ENCODE assay signal across 16 mouse cellular contexts in the genomic region with DNA sequence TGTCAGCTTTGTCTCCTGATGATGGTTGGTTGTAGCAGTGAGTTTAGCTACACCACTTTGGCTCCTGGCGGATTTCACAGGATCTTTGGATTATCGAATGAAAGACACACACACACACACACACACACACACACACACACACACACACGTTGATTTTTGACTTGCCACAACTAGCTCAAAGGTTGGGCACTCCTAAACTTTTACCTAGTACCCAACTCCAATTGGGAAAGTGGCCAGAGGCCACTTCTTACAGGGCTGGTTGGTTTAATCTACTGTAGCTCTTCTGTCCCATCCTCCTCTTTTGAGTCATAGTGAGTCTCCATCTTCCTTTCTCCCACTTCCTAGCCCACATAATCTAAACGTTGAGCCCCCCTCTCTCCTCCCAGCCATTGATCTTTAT. TPM values are rescaled to one million over a fixed set of nuclear protein-coding genes. Genes with fewer than 3 reads are reported as not detected.
A peak's percentile ranks its signal among the peaks of the same experiment; 100 is the strongest.
DNase-seq lines count a peak whose midpoint lies in the region.
"Had no signal": no experiment of that assay in that cellular context is flagged by ENCODE, and none has a peak within 500 bp of the region (broad histone marks: within the 10 kb centered on the region; RNA-seq: fewer than 3 reads in every experiment).

No protein-coding gene starts in this region.

- peak; percentile 40 for DNase-seq in adrenal gland, postnatal 10 days
- no peak for DNase-seq in adrenal gland, adult 18-20 months (ENCODE audit: low spot score in 2 of 2)
- peak; percentile 35 for DNase-seq in kidney, adult 9 months
- no peak for DNase-seq in kidney, postnatal 10 days
- peak; percentile 62 for DNase-seq in adipocyte (ENCODE audit: low spot score)
- no peak for DNase-seq in layer of hippocampus, postnatal 36 days
- DNase-seq: adrenal gland, adult 8-10 months; adrenal gland, postnatal 25 days; B cell, adult 2 months; cerebellum, adult 11-12 months; cerebellum, adult 2 months; cerebellum, adult 9-10 months; cerebellum, postnatal 10 days; cerebellum, postnatal 25 days; forebrain, postnatal 0 days had no signal

RNA-seq across cellular contexts. Expression of a gene that starts 2.8 kb away (rescaled TPM):
- total RNA-seq in adrenal gland, postnatal 10 days (2021) = 1,000 to 10,000 TPM; 1,259 to 1,274 TPM
- total RNA-seq in adrenal gland, adult 18-20 months (2021) = 100 to 1,000 TPM; 734 to 946 TPM
- total RNA-seq in layer of hippocampus, postnatal 36 days (2021) = 10 to 100 TPM; 53.5 to 54.0 TPM

RNA-seq across cellular contexts. Expression of a gene that starts 26.0 kb away (rescaled TPM):
- total RNA-seq in adrenal gland, postnatal 10 days (2021) = under 1 TPM; 0.51 to 0.82 TPM
- total RNA-seq in adrenal gland, adult 18-20 months (2021) = under 1 TPM in 1 of 2 experiments, not detected in 1; 0.16 TPM
- total RNA-seq in layer of hippocampus, postnatal 36 days (2021) = 10 to 100 TPM; 62.9 to 68.0 TPM
- total RNA-seq: adrenal gland, postnatal 25 days; CH12.LX had no signal

RNA-seq across cellular contexts. Expression of a gene that starts 34.5 kb away (rescaled TPM):
- 10 to 100 TPM; 79.4 to 82.2 TPM for total RNA-seq in adrenal gland, postnatal 10 days (2021)
- total RNA-seq in adrenal gland, adult 18-20 months (2021) = 100 to 1,000 TPM in 1 of 2 experiments, 10 to 100 TPM in 1; 96.0 to 103 TPM
- 10 to 100 TPM; 72.2 to 78.9 TPM for total RNA-seq in layer of hippocampus, postnatal 36 days (2021)

RNA-seq across cellular contexts. Expression of a gene that starts 41.3 kb away (rescaled TPM):
- total RNA-seq in adrenal gland, postnatal 10 days (2021) = under 1 TPM; 0.21 to 0.24 TPM
- total RNA-seq in adrenal gland, adult 18-20 months (2021) = not detected
- total RNA-seq in layer of hippocampus, postnatal 36 days (2021) = under 1 TPM; 0.17 to 0.30 TPM

Comparison
In these comparisons a context has a peak if more than half of its experiments do, and no peak if none do; other contexts are left out.
1. DNase-seq: peak in adrenal gland, postnatal 10 days (single experiment), kidney, adult 9 months (single experiment) and adipocyte (single experiment); none in adrenal gland, adult 18-20 months (0 of 2), kidney, postnatal 10 days (single experiment) and layer of hippocampus, postnatal 36 days (0 of 2).
2. RNA of a gene that starts 2.8 kb away (total RNA-seq): 1,259 to 1,274 TPM in adrenal gland, postnatal 10 days and 734 to 946 TPM in adrenal gland, adult 18-20 months; 53.5 to 54.0 TPM in layer of hippocampus, postnatal 36 days; every median in the first group is over 10 times any median in the second.
3. RNA of a gene that starts 26.0 kb away (total RNA-seq): 62.9 to 68.0 TPM in layer of hippocampus, postnatal 36 days; 0.51 to 0.82 TPM in adrenal gland, postnatal 10 days and 0.16 TPM in adrenal gland, adult 18-20 months; every median in the first group is over 10 times any median in the second.